Mouse (Mus musculus): ENCODE data around the gene Rp9. TPM values are rescaled to one million over a fixed set of nuclear protein-coding genes. Genes with fewer than 3 reads are reported as not detected.

The Rp9 gene
- polyA plus RNA-seq, 1 experiment from 2014 or later, result 43.9 TPM

- Histone ChIP-seq H3K4me1 (no peaks in the 10 kb centered on the region), H3K27ac (no peak overlapping the region), H3K27me3 (ENCODE audit: poor library complexity, severe bottlenecking) (no peaks in the 10 kb centered on the region), H3K9me3 (no peaks in the 10 kb centered on the region), H3K36me3 (replicated peaks) (peaks cover 98% of the 10 kb centered on the region), H3K4me3 (no peak overlapping the region)
- WGBS, result 81% methylated on average over 5 of the region's 6 CpGs
- no peak for DNase-seq (ENCODE audit: extremely low spot score, low spot score)
These were observed 101.5 kb downstream of the Rp9 start for GRCm38 (mm10) chr9:22368030-22368429.

DNA sequence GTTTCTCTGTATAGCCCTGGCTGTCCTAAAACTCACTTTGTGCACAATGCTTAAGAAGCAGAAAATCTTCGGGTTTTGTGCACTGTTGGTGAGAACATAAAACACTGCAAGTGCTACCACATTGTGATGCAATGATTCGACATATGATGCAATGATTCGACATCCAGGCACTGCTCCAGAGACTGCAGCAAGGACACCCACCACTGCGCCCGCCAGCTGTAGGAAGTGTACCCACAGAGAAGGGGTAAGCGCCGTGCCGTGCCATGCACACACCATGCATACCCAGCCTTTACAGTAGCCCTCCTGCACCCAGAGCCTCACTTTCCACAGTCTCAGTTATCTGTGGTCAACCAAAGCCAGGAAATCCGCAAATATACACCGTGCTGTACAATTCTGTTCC is 102.9 kb downstream of the Rp9 start:
- no peak for DNase-seq (ENCODE audit: extremely low spot score, low spot score)
- Histone ChIP-seq H3K27ac (no peak overlapping the region), H3K27me3 (ENCODE audit: poor library complexity, severe bottlenecking) (no peaks in the 10 kb centered on the region), H3K9me3 (no peaks in the 10 kb centered on the region), H3K4me3 (no peak overlapping the region), H3K4me1 (no peaks in the 10 kb centered on the region), H3K36me3 (replicated peaks) (peaks cover 98% of the 10 kb centered on the region)
- WGBS, result 97% methylated on average over 10 of the region's 10 CpGs

GRCm38 (mm10) chr9:22366221-22366620 is 103.3 kb downstream of the Rp9 start:
- no peaks in the 10 kb centered on the region for H3K4me1 ChIP-seq
- peaks cover 98% of the 10 kb centered on the region for H3K36me3 ChIP-seq (replicated peaks)
- no peaks in the 10 kb centered on the region for H3K9me3 ChIP-seq
- H3K4me3 ChIP-seq, result no peak overlapping the region
- H3K27me3 ChIP-seq (ENCODE audit: poor library complexity, severe bottlenecking), result no peaks in the 10 kb centered on the region
- WGBS, result 94% methylated on average over 2 of the region's 2 CpGs
- H3K27ac ChIP-seq, result no peak overlapping the region
- DNase-seq (ENCODE audit: extremely low spot score, low spot score), result no peak

Other genes starting within 250 kb of the Rp9 start
- 11.6 and 12.1 TPM in 2 replicates for gene Zfp809, start 244.0 kb downstream of the Rp9 start, polyA plus RNA-seq (2016; fragmentation: Nextera tagmentation; extraction: Ambion mirVana)
- gene Zfp599, start 209.8 kb downstream of the Rp9 start, polyA plus RNA-seq (2016; fragmentation: Nextera tagmentation; extraction: Ambion mirVana), result 8.0 and 9.3 TPM in 2 replicates
- 22.9 and 23.5 TPM in 2 replicates for gene Zfp810, start 162.1 kb downstream of the Rp9 start, polyA plus RNA-seq (2016; fragmentation: Nextera tagmentation; extraction: Ambion mirVana)
- 39.2 and 40.8 TPM in 2 replicates for gene Anln, start 80.6 kb downstream of the Rp9 start, polyA plus RNA-seq (2016; fragmentation: Nextera tagmentation; extraction: Ambion mirVana)
- 9.4 and 9.5 TPM in 2 replicates for gene 9530077C05Rik, start 58.2 kb downstream of the Rp9 start, polyA plus RNA-seq (2016; fragmentation: Nextera tagmentation; extraction: Ambion mirVana)
- not detected in 2 replicates for gene Gm17545, start 15.5 kb downstream of the Rp9 start, polyA plus RNA-seq (2016; fragmentation: Nextera tagmentation; extraction: Ambion mirVana)
- 14.6 and 14.9 TPM in 2 replicates for gene Bbs9, start 6.0 kb upstream of the Rp9 start, polyA plus RNA-seq (2016; fragmentation: Nextera tagmentation; extraction: Ambion mirVana)

Measured in forebrain, embryonic 10.5 days (tissue).